Mouse (Mus musculus) thymus, postnatal 0 days (tissue): ENCODE data around the gene Gm21677. TPM values are rescaled to one million over a fixed set of nuclear protein-coding genes. Genes with fewer than 3 reads are reported as not detected.
"Not testable (repeated sequence)": the region's sequence is repeated elsewhere in the genome, so short reads cannot be mapped to it uniquely, and the experiment has no call there.

Experiments
- DNase-seq: peaks from one replicate; pipeline ENCODE4 v3.0.0-alpha.2; 2015; ENCODE audit warnings: low spot score
- polyA plus RNA-seq: library from polyadenylated mRNA; unstranded; fragments of >200 nt; fragmentation: Nextera tagmentation; extraction: Ambion mirVana; gene quantifications from 2 replicates; pipeline ENCODE4 v1.2.1, GENCODE M21; 2015

Gene Gm21677
- polyA plus RNA-seq = not detected in 2 replicates

DNA sequence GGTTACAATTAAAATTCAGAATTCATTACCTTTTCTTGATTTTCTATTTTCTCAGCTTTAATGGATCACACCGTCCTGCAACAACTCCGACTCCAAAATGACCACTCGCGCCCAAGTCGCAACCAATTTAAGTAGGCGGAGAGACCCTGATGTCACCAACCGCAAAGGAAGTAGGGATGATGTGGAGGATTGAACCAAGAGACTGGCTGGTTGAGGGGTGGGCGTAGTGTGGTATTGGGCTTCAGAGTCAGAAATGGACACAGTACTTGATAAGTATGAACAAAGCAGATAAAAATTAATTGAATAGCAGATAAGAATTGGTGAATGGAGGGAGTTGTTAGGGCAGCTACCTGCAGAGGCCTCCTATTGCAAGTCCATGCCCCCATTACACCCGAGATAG, at the start of gene Gm21677:
Gene Gm21677, minus strand, starts transcription at position 101 of the 400 bp plus-strand sequence.
- DNase-seq = not testable (repeated sequence)

DNA sequence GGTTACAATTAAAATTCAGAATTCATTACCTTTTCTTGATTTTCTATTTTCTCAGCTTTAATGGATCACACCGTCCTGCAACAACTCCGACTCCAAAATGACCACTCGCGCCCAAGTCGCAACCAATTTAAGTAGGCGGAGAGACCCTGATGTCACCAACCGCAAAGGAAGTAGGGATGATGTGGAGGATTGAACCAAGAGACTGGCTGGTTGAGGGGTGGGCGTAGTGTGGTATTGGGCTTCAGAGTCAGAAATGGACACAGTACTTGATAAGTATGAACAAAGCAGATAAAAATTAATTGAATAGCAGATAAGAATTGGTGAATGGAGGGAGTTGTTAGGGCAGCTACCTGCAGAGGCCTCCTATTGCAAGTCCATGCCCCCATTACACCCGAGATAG, 39.0 kb upstream of the Gm21677 start, which contains the start of gene Gm21693:
Gene Gm21693, minus strand, starts transcription at position 101 of the 400 bp plus-strand sequence.
- not testable (repeated sequence) for DNase-seq

GRCm38 (mm10) chrY:3340661-3341060, 34.4 kb upstream of the Gm21677 start:
- DNase-seq = not testable (repeated sequence)

Other genes starting within 250 kb of the Gm21677 start
- not detected in 2 replicates for gene Gm21693, start 38.9 kb upstream of the Gm21677 start, polyA plus RNA-seq
- not detected in 2 replicates for gene Gm21704, start 103.7 kb upstream of the Gm21677 start, polyA plus RNA-seq
- gene Gm21708, start 103.7 kb upstream of the Gm21677 start, polyA plus RNA-seq = not detected in 2 replicates